Mouse (Mus musculus) lung, adult 2 months (tissue): ENCODE measurements around the gene Fabp1.

Experiments
- CTCF ChIP-seq: fragments of 200-500 bp; IDR thresholded peaks from 2 replicates; pipeline ENCODE4 v1.5.1; 2011; ENCODE audit warnings: mild to moderate bottlenecking, low read length, control low read depth; ENCODE audit not compliant: insufficient read depth
- POLR2A ChIP-seq: fragments of 200-500 bp; IDR thresholded peaks from 2 replicates; pipeline ENCODE4 v1.6.1; 2011; ENCODE audit warnings: low read depth, mild to moderate bottlenecking, control low read depth, low read length, borderline replicate concordance; ENCODE audit errors: extremely low read depth

GRCm38 (mm10) chr6:71221501-71221900, 21.9 kb downstream of the Fabp1 start:
- TF ChIP-seq CTCF (no peak), POLR2A (no peak)
